Mouse (Mus musculus) gastrocnemius, postnatal 14 days (tissue): Measurements from ENCODE around the gene Mcu. TPM values are rescaled to one million over a fixed set of nuclear protein-coding genes. Genes with fewer than 3 reads are reported as not detected.

Experiments used
- DNase-seq: peaks from one replicate; pipeline ENCODE4 v3.0.0; 2021; ENCODE audit warnings: mixed read lengths
- intact Hi-C: fragments of 180-260 bp; cut with DNase I; formaldehyde crosslinking; loops from one replicate; pipeline ENCODE4 v1.15.1; 2025; ENCODE audit warnings: low total_unique reads
- total RNA-seq, 2 experiments: library from RNA; stranded (reverse); gene quantifications; 2 replicates each; pipeline ENCODE4 v1.2.3; 2021

Mcu gene
- total RNA-seq, 2 experiments from 2014 or later, result 51.0 to 51.1 TPM

- intact Hi-C loops, result loop anchor here (10.0 kb wide), 1 partner anchor 83 kb away; no protein-coding TSS in a partner anchor
- DNase-seq, result no peak
These were observed 38.4 kb downstream of the Mcu start for GRCm38 (mm10) chr10:59577871-59578801.

- intact Hi-C loops, result loop anchor here (10.0 kb wide), 1 partner anchor 82 kb away; no protein-coding TSS in a partner anchor
- no peak for DNase-seq
These were observed 40.2 kb downstream of the Mcu start for GRCm38 (mm10) chr10:59576305-59576704.

- intact Hi-C loops, result loop anchor here (10.0 kb wide), 1 partner anchor 77 kb away; no protein-coding TSS in a partner anchor
- DNase-seq, result no peak
These were observed 44.5 kb downstream of the Mcu start for GRCm38 (mm10) chr10:59571964-59572363.

GRCm38 (mm10) chr10:59571273-59571672 lies 45.2 kb downstream of the Mcu start:
- intact Hi-C loops, result loop anchor here (10.0 kb wide), 1 partner anchor 76 kb away; no protein-coding TSS in a partner anchor
- DNase-seq, result no peak

GRCm38 (mm10) chr10:59570780-59571179 lies 45.7 kb downstream of the Mcu start:
- DNase-seq, result no peak
- intact Hi-C loops, result loop anchor here (10.0 kb wide), 1 partner anchor 76 kb away; no protein-coding TSS in a partner anchor

- intact Hi-C loops, result loop anchor here (10.0 kb wide), 1 partner anchor 76 kb away; no protein-coding TSS in a partner anchor
- no peak for DNase-seq
These were observed 46.1 kb downstream of the Mcu start for GRCm38 (mm10) chr10:59570360-59570759.

- intact Hi-C loops, result no loop called here
These were observed 47.0 kb downstream of the Mcu start for GRCm38 (mm10) chr10:59569481-59569869.

GRCm38 (mm10) chr10:59568665-59569480 lies 47.6 kb downstream of the Mcu start:
- intact Hi-C loops, result no loop called here
- no peak for DNase-seq

More at GRCm38 (mm10) chr10:59569481-59569869, 47.0 kb downstream of the Mcu start:
- DNase-seq, result no peak

- no peak for DNase-seq
- intact Hi-C loops, result no loop called here
These were observed 49.5 kb downstream of the Mcu start for GRCm38 (mm10) chr10:59566968-59567367.

- no peak for DNase-seq
- intact Hi-C loops, result no loop called here
These were observed 50.5 kb downstream of the Mcu start for GRCm38 (mm10) chr10:59565995-59566410.

GRCm38 (mm10) chr10:59564551-59564950 lies 51.9 kb downstream of the Mcu start:
- intact Hi-C loops, result no loop called here
- DNase-seq, result no peak

GRCm38 (mm10) chr10:59562511-59562910 lies 54.0 kb downstream of the Mcu start:
- intact Hi-C loops, result no loop called here
- no peak for DNase-seq

GRCm38 (mm10) chr10:59560126-59560525 lies 56.4 kb downstream of the Mcu start:
- intact Hi-C loops, result no loop called here
- no peak for DNase-seq

- intact Hi-C loops, result no loop called here
- DNase-seq, result no peak
These were observed 57.9 kb downstream of the Mcu start for GRCm38 (mm10) chr10:59558602-59559001.

- intact Hi-C loops, result no loop called here
These were observed 58.3 kb downstream of the Mcu start for GRCm38 (mm10) chr10:59558164-59558563.

GRCm38 (mm10) chr10:59556541-59556940 lies 60.0 kb downstream of the Mcu start:
- no peak for DNase-seq
- intact Hi-C loops, result no loop called here

More at GRCm38 (mm10) chr10:59558164-59558563, 58.3 kb downstream of the Mcu start:
- no peak for DNase-seq

- intact Hi-C loops, result no loop called here
- no peak for DNase-seq
These were observed 62.2 kb downstream of the Mcu start for GRCm38 (mm10) chr10:59554243-59554642.

- intact Hi-C loops, result no loop called here
These were observed 64.0 kb downstream of the Mcu start for GRCm38 (mm10) chr10:59552456-59552855.

GRCm38 (mm10) chr10:59548768-59549333 lies 67.6 kb downstream of the Mcu start:
- DNase-seq, result no peak
- intact Hi-C loops, result no loop called here

More at GRCm38 (mm10) chr10:59552456-59552855, 64.0 kb downstream of the Mcu start:
- no peak for DNase-seq
